Mouse (Mus musculus) limb, embryonic 13.5 days (tissue): ENCODE results near the gene Nfe2l3. TPM values are rescaled to one million over a fixed set of nuclear protein-coding genes. Genes with fewer than 3 reads are reported as not detected.
"Not testable (repeated sequence)": the region's sequence is repeated elsewhere in the genome, so short reads cannot be mapped to it uniquely, and the experiment has no call there.

Source experiments
- ATAC-seq: fragments of 200-750 bp; cut with Nextera tagmentation; 2 replicates; pipeline ENCODE4 v1.8.0; 2017; ENCODE audit warnings: low read depth, moderate number of reproducible peaks, moderate TSS enrichment; ENCODE audit not compliant: low FRiP score
- H3K27ac ChIP-seq: fragments of 300-500 bp; sonication (generic); 2 replicates; pipeline ENCODE4 v1.5.1; 2015; ENCODE audit warnings: inconsistent platforms, mild to moderate bottlenecking, moderate library complexity
- H3K27me3 ChIP-seq: fragments of 300-500 bp; sonication (generic); 2 replicates; pipeline ENCODE4 v1.6.1; 2015; ENCODE audit warnings: mild to moderate bottlenecking, inconsistent platforms
- H3K36me3 ChIP-seq: fragments of 300-500 bp; sonication (generic); 2 replicates; pipeline ENCODE4 v1.6.1; 2015; ENCODE audit warnings: inconsistent platforms, mild to moderate bottlenecking, moderate library complexity
- H3K4me1 ChIP-seq: fragments of 300-500 bp; sonication (generic); 2 replicates; pipeline ENCODE4 v1.6.1; 2015; ENCODE audit warnings: inconsistent platforms
- H3K4me2 ChIP-seq: fragments of 300-500 bp; sonication (generic); replicated peaks from 2 replicates; pipeline ENCODE4 v1.6.1; 2015; ENCODE audit warnings: inconsistent platforms, mild to moderate bottlenecking, moderate library complexity
- H3K4me3 ChIP-seq: fragments of 300-500 bp; sonication (generic); 2 replicates; pipeline ENCODE4 v1.5.1; 2015; ENCODE audit warnings: moderate library complexity, mild to moderate bottlenecking, inconsistent platforms
- H3K9ac ChIP-seq: fragments of 300-500 bp; sonication (generic); 2 replicates; pipeline ENCODE4 v1.6.1; 2015; ENCODE audit warnings: mild to moderate bottlenecking, inconsistent platforms
- H3K9me3 ChIP-seq: fragments of 300-500 bp; sonication (generic); 2 replicates; pipeline ENCODE4 v1.6.1; 2016; ENCODE audit warnings: inconsistent platforms
- WGBS: fragments of 180-500 bp; shearing (Covaris S2); methylation state at CpG from one replicate; pipeline ENCODE4 v1.1.7; 2015; 5-methylcytosine and 5-hydroxymethylcytosine counted together
- polyA plus RNA-seq: library from polyadenylated mRNA; unstranded; fragments of >200 nt; fragmentation: Nextera tagmentation; extraction: Ambion mirVana; gene quantifications from 2 replicates; pipeline ENCODE4 v1.2.1, GENCODE M21; 2015

Gene Nfe2l3
- polyA plus RNA-seq: 1.6 and 1.9 TPM in 2 replicates

DNA sequence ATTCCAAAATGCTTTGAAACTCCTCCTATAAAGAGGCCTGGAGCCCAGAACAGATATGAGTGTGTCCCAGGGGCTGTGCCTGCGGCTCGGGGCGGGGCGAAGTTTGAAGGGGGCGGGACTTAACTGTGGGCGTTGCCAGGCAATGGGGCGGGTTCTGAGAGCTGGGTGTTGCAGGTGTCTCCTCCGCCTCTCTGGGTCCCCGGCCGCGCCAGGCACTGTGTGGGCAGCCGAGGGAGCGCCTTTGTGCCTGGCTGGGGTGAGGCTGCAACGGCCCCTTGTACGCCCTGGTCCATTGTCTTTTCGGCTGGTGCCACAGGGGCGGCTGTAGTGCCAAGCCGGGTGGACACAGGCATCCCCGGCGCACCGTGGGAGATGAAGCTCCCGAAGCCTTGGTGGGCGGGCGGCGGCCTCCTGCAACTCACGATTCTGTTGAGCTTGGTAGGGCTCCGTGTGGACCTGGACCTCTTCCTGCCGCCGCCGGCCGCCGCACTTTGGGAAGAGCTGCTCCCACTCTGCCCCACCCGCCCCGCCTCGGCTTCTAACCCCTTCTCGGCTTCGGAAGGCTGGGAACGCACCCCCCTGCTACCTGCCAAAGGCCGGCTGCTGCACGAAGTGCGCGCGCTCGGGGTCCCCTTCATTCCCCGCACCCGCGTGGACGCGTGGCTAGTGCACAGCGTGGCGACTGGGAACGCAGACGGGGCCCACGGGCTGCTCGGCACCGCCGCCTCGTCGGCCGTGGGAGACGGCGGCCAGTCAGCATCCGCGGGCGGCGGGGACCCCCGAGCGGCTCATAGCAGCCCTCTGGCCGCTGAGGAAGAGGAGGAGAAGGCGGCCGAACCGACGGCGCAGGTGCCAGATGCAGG, at the start of gene Nfe2l3:
TSS of gene Nfe2l3 (plus strand) at position 136 of the 863 bp plus-strand sequence.
- Histone ChIP-seq H3K27ac (no peak within 1 kb of the TSS), H3K27me3 (peaks cover 58% of the 10 kb centered on the region), H3K36me3 (no peaks in the 10 kb centered on the region), H3K4me1 (peaks cover 32% of the 10 kb centered on the region), H3K9me3 (no peaks in the 10 kb centered on the region), H3K9ac (peak within 1 kb of the TSS; percentile 68), H3K4me2 (peak within 1 kb of the TSS; percentile 95), H3K4me3 (peak within 1 kb of the TSS; percentile 57)
- under 1% methylated on average over 68 of the region's 74 CpGs for WGBS
- ATAC-seq: peak; percentile 69

- H3K27ac ChIP-seq: no peak overlapping the region
- peak overlapping the region; percentile 56 for H3K4me2 ChIP-seq
- 11% methylated on average over 26 of the region's 26 CpGs for WGBS
- ATAC-seq: peak; percentile 51; the same call in 1 of the 2 replicates
- H3K4me1 ChIP-seq: 0 out of 2 replicates have a peak, but pooled peaks cover 5% of the 10 kb centered on the region
- H3K4me3 ChIP-seq: peak overlapping the region; percentile 33
- H3K36me3 ChIP-seq: no peaks in the 10 kb centered on the region
- no peaks in the 10 kb centered on the region for H3K9me3 ChIP-seq
- H3K27me3 ChIP-seq: no peaks in the 10 kb centered on the region
- H3K9ac ChIP-seq: peak overlapping the region; percentile 58; the same call in 1 of the 2 replicates
Measured at GRCm38 (mm10) chr6:51383769-51384755, 48.4 kb upstream of the Nfe2l3 start.

DNA sequence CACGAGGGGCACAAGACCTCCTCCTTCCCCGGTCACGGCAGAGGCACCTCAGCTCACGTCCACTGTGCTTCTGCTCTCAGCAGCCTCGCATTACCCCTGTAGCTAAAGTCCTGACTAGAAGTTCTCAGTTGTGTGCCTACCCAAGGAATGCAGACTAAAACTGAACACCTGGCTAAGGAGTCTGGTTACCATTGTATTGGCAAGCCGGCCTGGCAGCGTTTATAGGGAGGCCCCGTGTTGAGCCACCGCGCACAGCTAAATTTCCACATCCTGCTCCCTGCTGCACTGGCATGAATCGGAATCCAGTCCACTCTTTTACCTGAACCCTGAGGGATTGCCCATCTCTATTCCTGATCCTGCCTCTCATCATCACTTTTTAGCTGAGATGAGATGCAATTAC, 42.0 kb upstream of the Nfe2l3 start:
- Histone ChIP-seq H3K27ac (peak overlapping the region; percentile 33; the same call in 1 of the 2 replicates), H3K36me3 (no peaks in the 10 kb centered on the region), H3K4me2 (peak overlapping the region; percentile 32), H3K27me3 (no peaks in the 10 kb centered on the region), H3K9me3 (no peaks in the 10 kb centered on the region), H3K4me3 (no peak overlapping the region), H3K4me1 (peaks cover 31% of the 10 kb centered on the region), H3K9ac (no peak overlapping the region)
- 17% methylated on average over 11 of the region's 11 CpGs for WGBS
- peak; percentile 70 for ATAC-seq

DNA sequence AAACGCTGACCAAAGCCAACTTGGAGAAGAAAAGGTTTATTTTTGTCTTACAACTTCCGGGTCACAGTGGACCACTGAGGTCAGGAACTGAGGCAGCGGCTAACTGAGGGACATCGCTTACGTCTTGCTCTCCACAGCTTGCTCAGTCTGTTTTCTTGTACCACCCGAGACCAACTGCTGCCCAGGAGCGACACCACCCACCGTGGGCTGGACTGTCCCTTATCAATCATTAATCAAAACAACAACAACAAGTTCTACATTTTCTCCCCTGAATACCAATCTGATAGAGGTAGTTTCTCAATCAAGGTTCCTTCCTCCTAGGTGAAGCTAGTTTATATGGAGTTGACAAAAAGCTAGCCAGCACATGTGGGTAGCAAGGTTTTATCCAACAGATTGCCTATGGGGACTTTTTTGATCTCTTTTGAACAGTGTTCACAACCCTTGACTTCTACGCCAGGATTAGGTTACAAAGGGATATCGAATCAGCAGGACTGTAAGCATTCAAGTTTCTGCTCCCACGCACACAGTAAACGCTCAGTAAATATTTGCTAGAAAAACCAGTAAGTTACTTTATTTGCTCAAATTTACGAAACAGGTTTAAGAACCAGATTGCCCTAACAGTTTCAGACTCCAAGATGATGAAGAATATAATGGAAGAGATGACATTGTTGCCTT, 40.5 kb upstream of the Nfe2l3 start:
- H3K27me3 ChIP-seq: no peaks in the 10 kb centered on the region
- peaks cover 35% of the 10 kb centered on the region for H3K4me1 ChIP-seq
- ATAC-seq: no peak
- H3K36me3 ChIP-seq: no peaks in the 10 kb centered on the region
- H3K9ac ChIP-seq: no peak overlapping the region
- H3K4me3 ChIP-seq: no peak overlapping the region
- WGBS: 63% methylated on average over 13 of the region's 13 CpGs
- no peak overlapping the region for H3K4me2 ChIP-seq
- H3K27ac ChIP-seq: no peak overlapping the region
- H3K9me3 ChIP-seq: no peaks in the 10 kb centered on the region

DNA sequence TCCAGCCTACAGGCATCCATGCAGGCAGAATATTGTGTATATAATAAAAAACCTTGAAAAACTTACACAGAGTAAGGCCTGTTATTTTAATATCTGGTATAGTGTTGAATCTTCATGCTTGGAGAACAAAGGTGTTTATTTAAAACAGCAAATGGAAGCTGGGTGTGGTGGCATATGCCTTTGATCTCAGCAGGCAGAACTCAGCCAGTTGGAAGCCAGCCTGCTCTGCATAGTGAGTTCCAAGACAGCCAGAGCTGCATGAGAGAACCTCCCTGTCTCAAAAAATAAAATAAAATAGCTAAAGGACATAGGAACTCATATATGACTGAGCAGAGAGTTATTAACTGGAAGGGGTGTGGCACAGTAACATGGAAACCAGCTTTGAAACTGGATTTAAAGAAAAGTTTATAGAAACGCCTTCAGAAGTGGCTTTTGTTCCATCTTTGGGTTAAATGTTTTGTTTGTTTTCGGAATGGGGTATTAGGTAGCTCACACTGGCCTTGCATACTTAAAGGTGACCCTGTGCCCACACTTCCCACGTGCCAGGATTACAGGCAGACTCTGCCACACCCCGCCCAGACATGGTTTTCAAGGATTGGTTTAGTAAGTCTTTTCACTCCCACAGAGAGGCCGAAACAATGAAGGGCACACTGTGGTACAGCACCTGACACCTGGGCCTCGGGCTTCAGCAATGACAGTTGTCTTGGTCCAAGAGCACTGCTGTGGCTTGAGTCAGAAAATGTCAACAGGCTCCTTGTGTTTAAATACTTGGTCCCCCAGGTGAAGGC, 38.9 kb upstream of the Nfe2l3 start:
- H3K27ac ChIP-seq: no peak overlapping the region
- H3K36me3 ChIP-seq: no peaks in the 10 kb centered on the region
- no peak for ATAC-seq
- peaks cover 35% of the 10 kb centered on the region for H3K4me1 ChIP-seq
- H3K9me3 ChIP-seq: no peaks in the 10 kb centered on the region
- no peaks in the 10 kb centered on the region for H3K27me3 ChIP-seq
- WGBS: 65% methylated on average over 6 of the region's 6 CpGs
- no peak overlapping the region for H3K4me3 ChIP-seq
- H3K4me2 ChIP-seq: no peak overlapping the region
- no peak overlapping the region for H3K9ac ChIP-seq

DNA sequence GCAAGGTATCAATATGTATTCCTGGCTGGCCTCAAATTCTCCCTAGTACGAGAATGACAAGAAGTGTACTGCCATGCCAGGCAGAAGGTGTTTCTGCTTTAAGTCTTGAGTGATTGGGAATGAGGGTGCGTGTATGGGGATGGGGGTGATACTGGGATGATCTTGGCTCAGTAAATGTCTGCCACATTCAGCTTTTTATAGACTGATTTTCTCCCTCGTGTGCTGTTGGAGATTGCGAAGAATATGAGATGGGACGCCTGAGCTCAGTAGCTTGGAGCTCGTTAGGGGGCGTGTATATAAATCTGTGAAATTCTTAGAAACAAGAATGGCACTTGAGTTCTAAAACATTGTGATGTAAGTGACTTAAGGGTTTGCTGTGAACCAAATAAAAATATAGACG, 38.1 kb upstream of the Nfe2l3 start:
- not testable (repeated sequence) for H3K36me3 ChIP-seq, H3K4me2 ChIP-seq, H3K4me3 ChIP-seq, H3K27ac ChIP-seq, H3K9me3 ChIP-seq, H3K27me3 ChIP-seq, ATAC-seq, H3K9ac ChIP-seq
- H3K4me1 ChIP-seq: peaks cover 40% of the 10 kb centered on the region
- WGBS: 70% methylated on average over 8 of the region's 8 CpGs

DNA sequence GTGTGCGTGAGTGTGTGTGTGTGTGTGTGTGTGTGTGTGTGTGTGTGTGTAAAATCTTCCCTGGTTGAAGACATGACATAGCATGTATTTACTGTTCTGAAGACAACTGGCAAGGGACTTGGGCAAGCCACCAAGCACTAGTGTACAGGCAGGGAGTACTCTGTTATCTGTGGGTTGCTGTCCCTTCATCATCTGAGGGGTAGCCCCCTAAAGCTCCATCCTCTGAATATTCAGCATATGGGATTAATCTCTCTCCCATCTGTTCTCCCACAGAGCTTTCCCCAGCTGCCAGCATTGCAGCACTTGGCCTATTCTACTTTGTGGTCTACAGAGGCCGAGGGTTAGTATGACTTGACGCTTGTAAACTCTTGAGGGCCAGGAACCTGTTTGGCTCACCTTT, 37.5 kb upstream of the Nfe2l3 start:
- H3K4me1 ChIP-seq: peaks cover 37% of the 10 kb centered on the region
- H3K4me3 ChIP-seq, H3K9me3 ChIP-seq, H3K36me3 ChIP-seq, ATAC-seq, H3K9ac ChIP-seq, H3K27me3 ChIP-seq, H3K27ac ChIP-seq, H3K4me2 ChIP-seq: not testable (repeated sequence)
- WGBS: 58% methylated on average over 3 of the region's 3 CpGs

DNA sequence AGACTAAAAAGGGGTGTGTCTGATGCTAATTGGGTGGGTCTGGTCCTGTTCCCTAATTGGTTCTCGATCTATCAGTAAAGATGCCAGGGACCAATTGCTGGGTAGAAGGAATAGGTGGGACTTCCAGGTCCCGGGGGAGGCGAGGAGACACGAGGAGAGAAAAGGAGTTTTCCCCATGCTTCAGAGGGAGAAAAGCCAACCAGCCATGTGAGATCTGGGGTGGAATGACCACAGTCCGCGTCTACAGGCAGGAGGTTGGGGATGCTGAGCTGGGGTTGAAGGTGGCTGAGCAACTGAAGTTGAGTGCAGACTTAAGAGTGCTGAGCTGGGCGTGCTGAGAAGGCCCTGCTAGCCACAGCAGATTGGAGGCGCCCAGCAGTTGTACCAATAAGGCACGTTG, 37.0 kb upstream of the Nfe2l3 start:
- Histone ChIP-seq H3K27me3 (no peaks in the 10 kb centered on the region), H3K9ac (no peak overlapping the region), H3K36me3 (no peaks in the 10 kb centered on the region), H3K9me3 (no peaks in the 10 kb centered on the region), H3K4me2 (peak overlapping the region; percentile 27; the same call in 1 of the 2 replicates), H3K4me1 (peaks cover 32% of the 10 kb centered on the region), H3K4me3 (no peak overlapping the region), H3K27ac (peak overlapping the region; percentile 22; the same call in 1 of the 2 replicates)
- ATAC-seq: no peak
- WGBS: 55% methylated on average over 9 of the region's 9 CpGs

DNA sequence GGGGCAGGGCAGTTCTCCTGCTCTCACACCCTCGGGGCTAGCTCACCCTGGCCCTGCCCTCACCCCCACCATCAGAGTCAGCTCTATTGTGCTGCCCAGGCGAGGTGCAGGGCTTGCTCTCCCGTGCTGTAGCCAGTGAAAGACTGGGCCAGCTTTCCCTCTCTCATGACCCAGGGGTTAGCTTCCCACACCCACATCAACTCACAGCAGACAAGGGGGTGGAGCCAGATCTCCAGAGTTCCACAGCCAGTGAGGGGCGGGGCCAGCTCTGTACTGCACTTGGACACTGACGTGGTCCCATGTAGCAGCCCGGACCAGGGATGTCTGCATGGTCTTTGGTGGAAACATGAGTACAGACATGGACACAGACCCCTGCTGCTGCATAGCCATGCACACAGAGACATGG, 33.4 kb upstream of the Nfe2l3 start:
- Histone ChIP-seq H3K9me3 (no peaks in the 10 kb centered on the region), H3K27ac (no peak overlapping the region), H3K36me3 (no peaks in the 10 kb centered on the region), H3K4me3 (no peak overlapping the region), H3K4me1 (peaks cover 23% of the 10 kb centered on the region), H3K9ac (no peak overlapping the region), H3K27me3 (no peaks in the 10 kb centered on the region), H3K4me2 (no peak overlapping the region)
- ATAC-seq: no peak
- 18% methylated on average over 6 of the region's 6 CpGs for WGBS

DNA sequence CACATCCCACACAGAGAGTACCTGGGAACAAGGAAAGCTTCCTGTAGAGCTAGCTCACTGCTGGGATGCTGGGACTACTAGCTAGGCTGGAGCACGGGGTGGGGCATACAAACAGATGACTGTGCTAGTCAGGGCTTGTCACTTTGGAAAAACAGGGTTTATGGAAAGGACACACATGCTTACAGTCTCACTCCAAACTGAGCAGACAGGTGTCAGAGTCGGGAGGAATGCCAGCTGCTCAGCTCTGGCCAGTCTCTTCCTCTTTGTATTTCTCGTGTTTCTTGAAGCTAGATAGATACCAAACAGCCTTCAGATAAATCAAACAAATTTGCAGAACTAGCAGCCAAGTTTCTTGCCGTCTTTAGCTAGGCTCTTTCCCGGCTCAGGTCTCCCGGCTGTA, 31.2 kb upstream of the Nfe2l3 start:
- H3K27ac ChIP-seq: no peak overlapping the region
- peak; percentile 61; the same call in 1 of the 2 replicates for ATAC-seq
- WGBS: 49% methylated on average over 6 of the region's 6 CpGs

GRCm38 (mm10) chr6:51403598-51403997, 28.9 kb upstream of the Nfe2l3 start:
- no peak overlapping the region for H3K4me3 ChIP-seq
- WGBS: 92% methylated on average over 5 of the region's 5 CpGs
- H3K36me3 ChIP-seq: no peaks in the 10 kb centered on the region
- H3K9me3 ChIP-seq: no peaks in the 10 kb centered on the region
- H3K27me3 ChIP-seq: no peaks in the 10 kb centered on the region
- peaks cover 15% of the 10 kb centered on the region for H3K4me1 ChIP-seq
- no peak overlapping the region for H3K4me2 ChIP-seq
- H3K27ac ChIP-seq: no peak overlapping the region
- no peak overlapping the region for H3K9ac ChIP-seq
- no peak for ATAC-seq

More for the DNA sequence above, 31.2 kb upstream of the Nfe2l3 start:
- H3K4me1 ChIP-seq: peaks cover 15% of the 10 kb centered on the region
- H3K4me2 ChIP-seq: peak overlapping the region; percentile 7; the same call in 1 of the 2 replicates
- no peak overlapping the region for H3K4me3 ChIP-seq
- no peaks in the 10 kb centered on the region for H3K9me3 ChIP-seq
- no peak overlapping the region for H3K9ac ChIP-seq
- H3K36me3 ChIP-seq: no peaks in the 10 kb centered on the region
- no peaks in the 10 kb centered on the region for H3K27me3 ChIP-seq
